Mouse (Mus musculus) lung, embryonic 14.5 days (tissue): ENCODE data around the gene H1fx. TPM values are rescaled to one million over a fixed set of nuclear protein-coding genes. Genes with fewer than 3 reads are reported as not detected.

Experiments used
- ATAC-seq: fragments of 200-750 bp; cut with Nextera tagmentation; 2 replicates; pipeline ENCODE4 v1.8.0; 2017; ENCODE audit warnings: mild to moderate bottlenecking, moderate TSS enrichment, moderate library complexity; ENCODE audit not compliant: insufficient read depth
- DNase-seq: peaks from one replicate; pipeline ENCODE4 v3.0.0-alpha.2; 2015
- H3K27ac ChIP-seq: fragments of 300-500 bp; sonication (generic); 2 replicates; pipeline ENCODE4 v1.5.1; 2014; ENCODE audit warnings: low read depth, mild to moderate bottlenecking, moderate library complexity
- H3K27me3 ChIP-seq: fragments of 300-500 bp; sonication (generic); 2 replicates; pipeline ENCODE4 v1.6.1; 2014; ENCODE audit warnings: low read length, control low read depth; ENCODE audit not compliant: insufficient read depth
- H3K36me3 ChIP-seq: fragments of 300-500 bp; sonication (generic); 2 replicates; pipeline ENCODE4 v1.6.1; 2014; ENCODE audit warnings: control low read depth; ENCODE audit not compliant: insufficient read depth
- H3K4me1 ChIP-seq: fragments of 300-500 bp; sonication (generic); 2 replicates; pipeline ENCODE4 v1.6.1; 2014; ENCODE audit warnings: antibody characterized with exemption, control low read depth; ENCODE audit not compliant: insufficient read depth
- H3K4me2 ChIP-seq: fragments of 300-500 bp; sonication (generic); 2 replicates; pipeline ENCODE4 v1.6.1; 2014; ENCODE audit warnings: mild to moderate bottlenecking
- H3K4me3 ChIP-seq: fragments of 300-500 bp; sonication (generic); 2 replicates; pipeline ENCODE4 v1.5.1; 2014; ENCODE audit warnings: low read depth, low read length
- H3K9ac ChIP-seq: fragments of 300-500 bp; sonication (generic); 2 replicates; pipeline ENCODE4 v1.6.1; 2014
- H3K9me3 ChIP-seq: fragments of 300-500 bp; sonication (generic); 2 replicates; pipeline ENCODE4 v1.6.1; 2016; ENCODE audit warnings: low read depth, low read length, control low read depth
- CTCF ChIP-seq: IDR thresholded peaks from 2 replicates; pipeline ENCODE4 v1.5.1; 2016; ENCODE audit warnings: antibody characterized with exemption, low read depth
- WGBS: fragments of 180-500 bp; shearing (Covaris S2); extraction: QIAGEN DNeasy Blood & Tissue Kit; methylation state at CpG from one replicate; pipeline ENCODE4 v1.1.7; 2014; 5-methylcytosine and 5-hydroxymethylcytosine counted together
- polyA plus RNA-seq: library from polyadenylated mRNA; unstranded; fragments of >200 nt; fragmentation: Nextera tagmentation; extraction: Ambion mirVana; gene quantifications from 2 replicates; pipeline ENCODE4 v1.2.1, GENCODE M21; 2014

Gene H1fx
- polyA plus RNA-seq, 1 experiment from 2014 or later: 74.4 TPM

- H3K9ac ChIP-seq: no peak overlapping the region
- H3K4me3 ChIP-seq: no peak overlapping the region
- peak; percentile 79 for TF ChIP-seq CTCF
- ATAC-seq (peak; percentile 40; the same call in 1 of the 2 replicates), DNase-seq (peak; percentile 85)
- no peaks in the 10 kb centered on the region for H3K27me3 ChIP-seq
- H3K27ac ChIP-seq: no peak overlapping the region
- no peaks in the 10 kb centered on the region for H3K9me3 ChIP-seq
- H3K36me3 ChIP-seq: peaks cover 41% of the 10 kb centered on the region
- 0 out of 2 replicates have a peak, but pooled peaks cover 4% of the 10 kb centered on the region for H3K4me1 ChIP-seq
- H3K4me2 ChIP-seq: no peak overlapping the region
- 48% methylated on average over 7 of the region's 7 CpGs for WGBS
Observed at GRCm38 (mm10) chr6:87997706-87998265, 16.3 kb upstream of the H1fx start.

- Histone ChIP-seq H3K27me3 (no peaks in the 10 kb centered on the region), H3K27ac (no peak overlapping the region), H3K9ac (no peak overlapping the region), H3K36me3 (peaks cover 30% of the 10 kb centered on the region), H3K4me1 (0 out of 2 replicates have a peak, but pooled peaks cover 4% of the 10 kb centered on the region), H3K9me3 (no peaks in the 10 kb centered on the region), H3K4me3 (no peak overlapping the region), H3K4me2 (no peak overlapping the region)
- ATAC-seq (no peak), DNase-seq (no peak)
- 77% methylated on average over 9 of the region's 9 CpGs for WGBS
- TF ChIP-seq CTCF: no peak
Observed at GRCm38 (mm10) chr6:87996606-87997005, 15.2 kb upstream of the H1fx start.

DNA sequence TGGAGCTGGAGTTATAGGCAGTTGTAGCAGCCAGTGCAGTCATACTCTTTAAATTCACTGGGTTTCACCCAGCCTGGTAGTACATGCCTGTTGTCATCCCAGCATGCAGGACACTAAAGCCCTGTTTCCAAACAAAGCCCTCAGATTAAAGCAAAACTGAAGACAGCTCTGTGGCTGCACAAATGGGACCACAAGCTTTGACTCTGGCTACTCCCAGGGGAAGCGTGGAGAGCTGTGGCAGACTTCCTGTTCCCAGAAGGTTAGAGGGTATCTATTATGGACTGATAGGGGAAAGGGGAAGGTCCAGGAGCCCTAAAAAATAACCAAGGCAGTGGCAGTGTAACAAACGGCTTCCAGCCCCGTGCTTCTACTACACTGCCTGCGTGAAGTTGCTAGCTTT, 14.1 kb upstream of the H1fx start:
- H3K36me3 ChIP-seq: peaks cover 19% of the 10 kb centered on the region
- H3K9ac ChIP-seq: no peak overlapping the region
- H3K4me3 ChIP-seq: no peak overlapping the region
- DNase-seq (no peak), ATAC-seq (no peak)
- H3K27ac ChIP-seq: no peak overlapping the region
- WGBS: 51% methylated on average over 4 of the region's 4 CpGs
- 0 out of 2 replicates have a peak, but pooled peaks cover 4% of the 10 kb centered on the region for H3K4me1 ChIP-seq
- no peaks in the 10 kb centered on the region for H3K27me3 ChIP-seq
- no peak for TF ChIP-seq CTCF
- no peak overlapping the region for H3K4me2 ChIP-seq
- no peaks in the 10 kb centered on the region for H3K9me3 ChIP-seq

DNA sequence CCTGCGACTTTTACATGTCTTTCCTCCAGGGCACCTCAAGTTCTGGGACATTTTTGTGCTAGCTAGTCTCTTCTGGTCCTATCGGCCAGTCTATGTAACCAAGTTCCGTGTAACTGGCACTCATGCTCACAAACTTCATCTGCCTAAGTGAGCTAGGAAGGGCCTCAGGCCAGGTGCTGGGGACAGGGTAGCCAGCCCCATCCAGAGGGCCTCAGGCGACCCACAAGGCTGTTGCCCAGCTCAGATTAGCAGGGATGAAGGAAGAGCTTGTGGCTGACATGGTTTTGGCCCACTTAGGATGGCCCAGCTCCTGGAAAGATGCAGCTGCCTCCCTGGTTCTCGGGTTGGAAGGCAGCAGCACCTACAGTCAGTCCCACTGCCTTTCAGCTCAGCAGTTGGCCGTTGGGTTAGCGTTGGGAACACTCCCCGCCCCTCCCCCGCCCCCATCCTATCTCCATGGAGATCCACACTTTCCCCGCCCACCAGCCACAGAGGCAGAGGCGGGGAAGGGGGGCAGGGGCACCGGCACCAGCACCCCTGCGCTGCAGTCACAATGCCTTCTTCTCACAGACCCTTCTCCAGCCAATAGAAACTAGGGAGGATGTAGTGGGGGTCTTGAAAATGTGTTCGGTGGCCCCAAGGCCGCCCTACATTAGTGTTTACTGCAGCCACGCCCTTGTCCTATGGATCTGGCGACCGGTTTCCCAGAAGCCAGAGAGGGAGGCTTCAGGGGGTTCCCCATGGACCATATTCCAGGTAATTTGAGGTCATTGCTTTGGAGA, 12.5 kb upstream of the H1fx start:
- peak; percentile 80 for DNase-seq
- 0 out of 2 replicates have a peak, but pooled peaks cover 4% of the 10 kb centered on the region for H3K4me1 ChIP-seq
- no peak for TF ChIP-seq CTCF
- H3K4me2 ChIP-seq: peak overlapping the region; percentile 58
- 7% methylated on average over 18 of the region's 18 CpGs for WGBS
- peak overlapping the region; percentile 23 for H3K4me3 ChIP-seq
- ATAC-seq: peak; percentile 82
- peaks cover 14% of the 10 kb centered on the region; the same call in 1 of the 2 replicates for H3K36me3 ChIP-seq
- no peaks in the 10 kb centered on the region for H3K27me3 ChIP-seq
- no peaks in the 10 kb centered on the region for H3K9me3 ChIP-seq
- H3K9ac ChIP-seq: peak overlapping the region; percentile 36; the same call in 1 of the 2 replicates
- peak overlapping the region; percentile 33; the same call in 1 of the 2 replicates for H3K27ac ChIP-seq

DNA sequence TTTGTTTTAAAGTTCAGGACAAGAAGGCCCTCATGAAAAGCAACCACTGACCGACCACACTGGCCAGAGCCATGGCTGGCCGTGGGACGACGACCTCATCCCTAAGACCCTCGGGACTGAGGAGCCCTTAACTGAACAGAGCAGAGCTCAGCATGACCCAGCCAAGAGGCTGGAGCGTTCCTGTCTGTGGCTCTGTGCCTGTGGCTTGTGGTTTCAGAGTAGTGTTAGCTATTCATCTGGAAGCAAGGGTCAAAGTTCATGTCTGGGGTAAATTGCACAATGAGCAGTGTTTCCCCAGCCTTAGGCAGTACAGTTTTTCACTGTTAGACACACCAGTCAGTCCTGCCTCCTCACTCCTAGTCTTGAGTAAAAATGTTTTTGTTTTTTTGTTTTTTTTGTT, 11.3 kb upstream of the H1fx start:
- DNase-seq: peak; percentile 57
- no peak for TF ChIP-seq CTCF
- H3K9ac ChIP-seq: no peak overlapping the region
- ATAC-seq: 0 out of 2 replicates have a peak, but pooled peaks have one; percentile 18
- no peaks in the 10 kb centered on the region for H3K27me3 ChIP-seq
- H3K27ac ChIP-seq: no peak overlapping the region
- H3K36me3 ChIP-seq: peaks cover 10% of the 10 kb centered on the region; the same call in 1 of the 2 replicates
- H3K4me3 ChIP-seq: no peak overlapping the region
- 0 out of 2 replicates have a peak, but pooled peaks cover 4% of the 10 kb centered on the region for H3K4me1 ChIP-seq
- H3K9me3 ChIP-seq: no peaks in the 10 kb centered on the region
- H3K4me2 ChIP-seq: no peak overlapping the region
- 34% methylated on average over 6 of the region's 6 CpGs for WGBS

- DNase-seq (no peak), ATAC-seq (no peak)
- peaks cover 17% of the 10 kb centered on the region; the same call in 1 of the 2 replicates for H3K36me3 ChIP-seq
- no peak overlapping the region for H3K27ac ChIP-seq
- TF ChIP-seq CTCF: no peak
- 0 out of 2 replicates have a peak, but pooled peaks cover 4% of the 10 kb centered on the region for H3K4me1 ChIP-seq
- 77% methylated on average over 1 of the region's 1 CpGs for WGBS
- no peak overlapping the region for H3K4me2 ChIP-seq
- no peaks in the 10 kb centered on the region for H3K9me3 ChIP-seq
- no peak overlapping the region for H3K4me3 ChIP-seq
- no peak overlapping the region for H3K9ac ChIP-seq
- no peaks in the 10 kb centered on the region for H3K27me3 ChIP-seq
Observed at GRCm38 (mm10) chr6:87991886-87992285, 10.4 kb upstream of the H1fx start.

DNA sequence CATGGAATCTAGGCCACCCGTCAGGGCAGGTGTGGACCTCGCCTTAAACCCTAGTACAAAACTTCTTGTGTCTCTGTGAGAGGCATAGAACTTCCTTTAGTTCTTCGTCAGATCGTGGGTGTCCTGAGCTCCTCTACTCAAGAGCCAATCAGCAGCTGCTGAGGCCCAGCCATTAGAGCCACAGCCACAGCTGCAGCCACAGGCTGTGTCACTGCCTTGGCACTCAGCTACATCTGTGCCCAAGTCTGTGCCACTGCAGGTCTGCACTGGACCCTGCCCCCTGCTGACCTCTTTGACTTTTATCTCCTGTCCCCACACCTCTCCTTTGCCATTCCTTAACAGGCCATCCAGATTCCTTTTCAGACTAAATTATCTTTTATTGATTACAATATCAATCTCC, 9.8 kb upstream of the H1fx start:
- Histone ChIP-seq H3K36me3 (peaks cover 23% of the 10 kb centered on the region; the same call in 1 of the 2 replicates), H3K9me3 (no peaks in the 10 kb centered on the region), H3K4me2 (no peak overlapping the region), H3K9ac (no peak overlapping the region), H3K4me1 (0 out of 2 replicates have a peak, but pooled peaks cover 4% of the 10 kb centered on the region), H3K27me3 (no peaks in the 10 kb centered on the region), H3K27ac (no peak overlapping the region), H3K4me3 (no peak overlapping the region)
- no peak for ATAC-seq
- 61% methylated on average over 4 of the region's 4 CpGs for WGBS
- TF ChIP-seq CTCF: no peak
- no peak for DNase-seq
